Mouse (Mus musculus) MEL (cell line): ENCODE measurements around the gene Hoxd11. TPM values are rescaled to one million over a fixed set of nuclear protein-coding genes. Genes with fewer than 3 reads are reported as not detected.

Source experiments
- DNase-seq: peaks from one replicate; pipeline ENCODE4 v3.0.0; 2011; ENCODE audit warnings: low read depth, low spot score
- H3K27ac ChIP-seq: 2 replicates; pipeline ENCODE4 v1.5.1; 2012; ENCODE audit warnings: low read depth, mild to moderate bottlenecking, control low read depth, low read length, moderate library complexity; ENCODE audit not compliant: control insufficient read depth
- H3K27me3 ChIP-seq, 2 experiments: fragments of 150-350 bp in 1 of 2; sonication (generic) in 1 of 2; 2 replicates each; pipeline ENCODE4 v1.6.1; 2012; ENCODE audit warnings: low read length in 2 of 2, mild to moderate bottlenecking in 2 of 2, improper control_type of control experiment in 1 of 2, moderate library complexity in 1 of 2; ENCODE audit not compliant: insufficient read depth in 2 of 2, control insufficient read depth in 1 of 2
- H3K36me3 ChIP-seq, 2 experiments: 2 replicates each; pipeline ENCODE4 v1.6.1; 2012 to 2014; ENCODE audit warnings: low read length in 2 of 2, improper control_type of control experiment in 1 of 2, inconsistent platforms in 1 of 2, mild to moderate bottlenecking in 1 of 2; ENCODE audit not compliant: insufficient read depth in 2 of 2, control insufficient read depth in 1 of 2
- H3K4me1 ChIP-seq, 2 experiments: fragments of 150-350 bp in 1 of 2; sonication (generic) in 1 of 2; 2 replicates each; pipeline ENCODE4 v1.6.1; 2012; ENCODE audit warnings: low read length in 2 of 2, improper control_type of control experiment in 1 of 2, mild to moderate bottlenecking in 1 of 2; ENCODE audit not compliant: insufficient read depth in 2 of 2, control insufficient read depth in 1 of 2
- H3K4me3 ChIP-seq, 2 experiments: fragments of 150-350 bp in 1 of 2; sonication (generic) in 1 of 2; 2 replicates each; pipeline ENCODE4 v1.5.1; 2012; ENCODE audit warnings: low read depth in 2 of 2, low read length in 2 of 2, mild to moderate bottlenecking in 2 of 2, moderate library complexity in 2 of 2, control low read depth in 1 of 2, improper control_type of control experiment in 1 of 2; ENCODE audit not compliant: control insufficient read depth in 1 of 2, insufficient read depth in 1 of 2
- H3K79me2 ChIP-seq: 2 replicates; pipeline ENCODE4 v1.6.1; 2012; ENCODE audit warnings: mild to moderate bottlenecking, low read length, moderate library complexity; ENCODE audit not compliant: control insufficient read depth, poor library complexity, insufficient read depth
- H3K9ac ChIP-seq: 2 replicates; pipeline ENCODE4 v1.6.1; 2012; ENCODE audit warnings: low read depth, mild to moderate bottlenecking, control low read depth, low read length, moderate library complexity; ENCODE audit not compliant: control insufficient read depth, poor library complexity, severe bottlenecking
- H3K9me3 ChIP-seq: fragments of 150-350 bp; sonication (generic); replicated peaks from 2 replicates; pipeline ENCODE4 v1.6.1; 2012; ENCODE audit warnings: mild to moderate bottlenecking, low read length, improper control_type of control experiment, moderate library complexity; ENCODE audit not compliant: insufficient read depth
- CHD2 ChIP-seq: IDR thresholded peaks from 2 replicates; pipeline ENCODE4 v1.6.1; 2011; ENCODE audit warnings: low read length, improper control_type of control experiment
- GATA1 ChIP-seq: IDR thresholded peaks from 2 replicates; pipeline ENCODE4 v1.6.1; 2011; ENCODE audit warnings: low read depth, low read length, improper control_type of control experiment
- HCFC1 ChIP-seq: IDR thresholded peaks from 2 replicates; pipeline ENCODE4 v1.6.1; 2012; ENCODE audit warnings: low read depth, mild to moderate bottlenecking, inconsistent platforms, low read length, improper control_type of control experiment, moderate library complexity
- JUND ChIP-seq: IDR thresholded peaks from 2 replicates; pipeline ENCODE4 v1.6.1; 2011; ENCODE audit warnings: low read depth, mild to moderate bottlenecking, improper control_type of control experiment, low read length
- KAT2A ChIP-seq: conservative IDR thresholded peaks from 2 replicates; pipeline ENCODE4 v1.6.1; 2012; ENCODE audit warnings: low read depth, low read length, improper control_type of control experiment, inconsistent platforms
- MAZ ChIP-seq: IDR thresholded peaks from 2 replicates; pipeline ENCODE4 v1.6.1; 2012; ENCODE audit warnings: low read depth, mild to moderate bottlenecking, inconsistent platforms, low read length, improper control_type of control experiment
- MYB ChIP-seq: IDR thresholded peaks from 2 replicates; pipeline ENCODE4 v1.6.1; 2011; ENCODE audit warnings: mild to moderate bottlenecking, low read depth, low read length, improper control_type of control experiment
- MYC ChIP-seq: IDR thresholded peaks from 2 replicates; pipeline ENCODE4 v1.6.1; 2011; ENCODE audit warnings: low read depth, mild to moderate bottlenecking, low read length, improper control_type of control experiment, moderate library complexity
- POLR2AphosphoS2 ChIP-seq: IDR thresholded peaks from 2 replicates; pipeline ENCODE4 v1.6.1; 2011; ENCODE audit warnings: low read length, improper control_type of control experiment
- POLR2AphosphoS5 ChIP-seq: IDR thresholded peaks from 2 replicates; pipeline ENCODE4 v1.6.1; 2012; ENCODE audit warnings: low read depth, borderline replicate concordance, mild to moderate bottlenecking, inconsistent platforms, low read length, moderate library complexity, mixed read lengths
- RCOR1 ChIP-seq: IDR thresholded peaks from 2 replicates; pipeline ENCODE4 v1.6.1; 2012; ENCODE audit warnings: low read depth, mild to moderate bottlenecking, inconsistent platforms, low read length, improper control_type of control experiment
- TCF12 ChIP-seq: IDR thresholded peaks from 2 replicates; pipeline ENCODE4 v1.6.1; 2014; ENCODE audit warnings: low read depth, mild to moderate bottlenecking, inconsistent platforms, low read length, improper control_type of control experiment, moderate library complexity
- USF1 ChIP-seq: IDR thresholded peaks from 2 replicates; pipeline ENCODE4 v1.6.1; 2014; ENCODE audit warnings: low read depth, mild to moderate bottlenecking, inconsistent platforms, low read length, improper control_type of control experiment, moderate library complexity
- ZC3H11A ChIP-seq: IDR thresholded peaks from 2 replicates; pipeline ENCODE4 v1.6.1; 2012; ENCODE audit warnings: low read depth, mild to moderate bottlenecking, inconsistent platforms, low read length, improper control_type of control experiment
- ZKSCAN1 ChIP-seq: IDR thresholded peaks from 2 replicates; pipeline ENCODE4 v1.6.1; 2012; ENCODE audit warnings: low read depth, mild to moderate bottlenecking, inconsistent platforms, low read length, improper control_type of control experiment, moderate library complexity
- ZMIZ1 ChIP-seq: IDR thresholded peaks from 2 replicates; pipeline ENCODE4 v1.6.1; 2012; ENCODE audit warnings: low read depth, mild to moderate bottlenecking, inconsistent platforms, low read length, improper control_type of control experiment, moderate library complexity
- ZNF384 ChIP-seq: IDR thresholded peaks from 2 replicates; pipeline ENCODE4 v1.6.1; 2012; ENCODE audit warnings: low read depth, mild to moderate bottlenecking, inconsistent platforms, low read length, improper control_type of control experiment
- polyA plus RNA-seq, 2 experiments: library from polyadenylated mRNA; stranded (reverse) in 1 of 2; unstranded in 1 of 2; fragments of >175 nt in 1 of 2; fragments of >200 nt in 1 of 2; gene quantifications; 2 replicates each; pipeline versions ENCODE4 v1.2.1 to v1.2.4; 2012; ENCODE audit warnings: low replicate concordance in 2 of 2, low read depth in 1 of 2; ENCODE audit not compliant: insufficient read length in 2 of 2, insufficient read depth in 1 of 2, missing spikeins in 1 of 2
- total RNA-seq: library from RNA; depleted of rRNA; stranded (reverse); fragments of 300-350 nt; gene quantifications from 2 replicates; pipeline ENCODE4 v1.2.3, GENCODE M21; 2012

Hoxd11 gene
- total and polyA plus RNA-seq, 3 experiments: not detected

DNA sequence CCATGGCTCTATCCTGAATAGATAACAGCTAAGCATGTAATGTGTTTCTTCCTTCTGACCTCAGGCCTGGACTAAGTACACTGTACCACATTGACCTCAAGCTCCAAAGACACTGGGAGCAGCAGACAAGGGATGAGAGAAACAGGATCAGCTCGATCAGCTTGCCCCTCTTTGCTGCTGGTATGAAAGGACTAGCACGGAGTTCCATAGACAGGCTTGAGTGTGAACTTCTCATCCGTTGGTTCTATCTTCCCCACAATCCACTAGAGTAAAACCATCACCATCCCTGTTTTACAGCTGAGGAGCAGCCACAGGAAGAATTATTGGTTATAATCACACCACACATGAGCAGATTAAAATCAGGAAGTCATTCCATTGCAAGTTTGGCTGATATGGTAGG lies 33.7 kb upstream of the Hoxd11 start:
- no peak for DNase-seq
- Histone ChIP-seq H3K79me2 (no peaks in the 10 kb centered on the region), H3K36me3 (no peaks in the 10 kb centered on the region), H3K4me1 (no peaks in the 10 kb centered on the region), H3K27me3 (peaks cover 0 to 1% of the 10 kb centered on the region in 2 experiments; a peak in 2 of 4 replicates), H3K9me3 (no peaks in the 10 kb centered on the region), H3K27ac (no peak overlapping the region), H3K9ac (no peak overlapping the region), H3K4me3 (no peak overlapping the region)
- TF ChIP-seq ZNF384 (no peak), CHD2 (no peak), HCFC1 (no peak), MAZ (no peak), ZKSCAN1 (no peak), JUND (no peak), TCF12 (no peak)

DNA sequence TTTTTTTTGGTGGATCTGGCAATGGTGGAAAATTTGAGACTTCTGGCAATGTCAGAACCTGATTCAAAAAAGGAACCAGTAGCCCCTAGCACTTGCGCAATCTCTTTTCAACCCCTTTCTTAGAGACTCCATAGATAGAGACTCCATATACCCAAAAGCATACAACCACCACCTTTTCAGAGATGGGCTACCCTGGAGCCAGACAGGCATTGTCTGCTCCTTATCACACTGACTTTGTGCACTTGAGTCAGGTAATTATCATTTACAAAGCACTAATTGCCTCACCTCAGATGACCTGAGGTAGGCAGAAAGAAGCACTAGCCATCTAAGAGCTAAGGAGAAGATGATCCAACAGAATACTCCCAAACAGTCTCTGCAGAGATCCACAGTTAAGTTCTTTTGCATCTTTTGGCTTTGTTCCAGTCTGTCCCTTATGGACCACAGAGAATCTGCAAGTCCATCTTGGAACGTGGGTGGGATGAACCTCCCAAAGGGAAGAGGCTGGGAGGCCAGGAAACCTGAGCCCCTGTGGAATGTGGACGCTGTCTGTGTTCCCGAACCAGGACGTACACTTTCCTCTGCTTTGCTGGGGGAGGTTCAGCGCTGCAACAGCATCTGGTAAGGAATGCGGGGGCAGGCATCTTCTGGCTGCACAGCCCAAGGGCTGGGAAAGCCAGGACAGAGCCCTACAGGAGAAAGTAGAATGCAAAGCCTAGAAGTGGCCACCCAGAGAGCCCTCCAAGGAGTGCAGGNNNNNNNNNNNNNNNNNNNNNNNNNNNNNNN lies 32.1 kb upstream of the Hoxd11 start:
- Histone ChIP-seq H3K27ac (no peak overlapping the region), H3K4me1 (no peaks in the 10 kb centered on the region), H3K27me3 (peaks cover 1 to 2% of the 10 kb centered on the region in 2 experiments; a peak in 3 of 4 replicates), H3K4me3 (no peak overlapping the region), H3K9ac (no peak overlapping the region), H3K79me2 (no peaks in the 10 kb centered on the region), H3K9me3 (no peaks in the 10 kb centered on the region), H3K36me3 (no peaks in the 10 kb centered on the region)
- DNase-seq: no peak
- TF ChIP-seq POLR2AphosphoS5 (no peak), ZC3H11A (no peak), RCOR1 (no peak)

DNA sequence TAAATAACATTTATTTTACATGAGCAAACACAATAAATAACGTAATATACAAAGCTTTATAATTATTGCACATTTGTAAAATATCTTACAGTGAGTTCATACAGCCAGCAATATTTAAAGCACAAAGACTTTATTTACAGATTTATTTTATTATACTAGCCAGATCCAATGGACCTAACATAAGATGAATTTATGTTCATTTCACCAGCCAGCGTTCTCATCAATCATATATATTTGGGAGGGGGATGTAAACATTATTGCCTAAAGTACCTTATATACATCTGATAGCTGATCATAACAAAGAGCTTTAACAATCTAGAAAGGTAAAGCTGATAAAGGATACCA lies 26.4 kb upstream of the Hoxd11 start:
- no peak for DNase-seq
- Histone ChIP-seq H3K9ac (no peak overlapping the region), H3K9me3 (no peaks in the 10 kb centered on the region), H3K27me3 (peaks cover 1 to 2% of the 10 kb centered on the region in 2 experiments; a peak in 3 of 4 replicates), H3K36me3 (no peaks in the 10 kb centered on the region), H3K79me2 (no peaks in the 10 kb centered on the region), H3K4me1 (no peaks in the 10 kb centered on the region), H3K4me3 (no peak overlapping the region), H3K27ac (no peak overlapping the region)
- no peak for TF ChIP-seq MYB
- TF ChIP-seq RCOR1: no peak
- TF ChIP-seq ZMIZ1: no peak
- no peak for TF ChIP-seq MYC
- no peak for TF ChIP-seq POLR2AphosphoS2
- TF ChIP-seq USF1: no peak
- TF ChIP-seq MAZ: no peak
- TF ChIP-seq GATA1: no peak
- TF ChIP-seq KAT2A: no peak
- TF ChIP-seq ZNF384: no peak
